Mouse (Mus musculus): ENCODE measurements at regions not wholly inside any gene's neighbourhood (a gene's known extent, or its start where the extent isn't known, plus 50 kb on each side); places are given as distances from the start of the nearest gene placed in this dataset.

DNA sequence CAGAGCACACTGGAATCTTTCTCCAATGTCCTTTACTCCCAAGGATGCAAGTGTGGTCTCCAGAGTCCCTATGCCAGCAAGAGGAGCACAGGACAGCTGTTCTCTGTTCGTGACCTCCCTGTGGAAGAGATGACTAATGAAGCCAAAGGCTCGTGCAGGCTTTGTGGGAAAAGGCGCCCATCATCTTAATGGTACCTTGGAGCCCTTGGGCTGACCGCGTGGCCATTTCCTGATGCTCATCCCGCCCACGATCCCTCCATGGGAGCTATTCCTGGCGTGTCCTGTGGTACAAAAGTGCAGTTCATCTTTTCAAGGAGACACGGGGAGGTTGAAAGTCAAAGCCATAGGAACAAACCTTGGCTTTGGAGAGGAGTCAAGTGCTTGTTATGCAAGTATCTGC, 55.2 kb upstream of the Gli2 start:
- no peak for DNase-seq

DNA sequence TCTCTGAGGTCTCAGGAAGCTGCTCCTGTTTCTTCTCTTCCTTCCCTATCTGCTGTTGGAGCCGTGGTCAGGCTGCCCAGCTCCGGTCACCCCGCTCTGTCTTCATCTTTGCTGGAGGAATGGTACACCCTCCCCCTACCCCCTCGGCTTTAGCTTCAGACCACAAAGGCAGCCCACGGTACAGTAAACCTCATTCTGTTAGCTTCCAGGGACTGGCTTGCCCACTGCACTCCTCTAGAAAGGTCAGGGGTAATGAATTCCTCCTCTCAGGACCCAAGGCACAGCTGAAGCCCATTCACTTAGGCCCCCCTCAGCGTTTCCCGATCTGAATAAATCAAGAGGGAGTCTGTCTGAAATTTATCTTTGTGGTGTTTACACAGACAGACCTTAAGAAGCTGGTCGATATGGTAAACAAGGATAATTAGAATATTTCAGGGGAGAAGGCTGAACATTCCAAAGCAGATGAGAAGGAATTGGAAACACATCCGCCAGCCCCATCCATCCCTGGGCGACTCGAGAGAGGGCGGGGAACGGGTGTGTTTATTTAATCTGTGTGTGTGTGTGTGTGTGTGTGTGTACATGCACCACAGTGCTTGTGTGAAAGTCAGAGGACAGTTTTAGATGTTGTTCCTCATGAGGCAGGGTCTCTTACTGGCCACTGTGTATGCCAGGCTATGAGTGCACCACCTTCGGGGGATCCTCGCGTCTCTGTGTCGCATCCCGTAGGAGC, 53.0 kb upstream of the Gli2 start:
- DNase-seq: no peak

Data from lung, postnatal 4 days (tissue).